Mouse (Mus musculus): Measurements from ENCODE around the gene Olfr666. TPM values are rescaled to one million over a fixed set of nuclear protein-coding genes. Genes with fewer than 3 reads are reported as not detected.

The Olfr666 gene
- polyA plus RNA-seq, 1 experiment from 2014 or later, result not detected

Other genes starting within 250 kb of the Olfr666 start
- not detected in 2 replicates for gene Olfr658, start 248.6 kb downstream of the Olfr666 start, polyA plus RNA-seq (2015; fragmentation: Nextera tagmentation; extraction: Ambion mirVana)
- gene Olfr659, start 229.2 kb downstream of the Olfr666 start, polyA plus RNA-seq (2015; fragmentation: Nextera tagmentation; extraction: Ambion mirVana), result not detected in 2 replicates
- not detected in 2 replicates for gene Olfr661, start 209.5 kb downstream of the Olfr666 start, polyA plus RNA-seq (2015; fragmentation: Nextera tagmentation; extraction: Ambion mirVana)
- gene Usp17le, start 118.5 kb downstream of the Olfr666 start, polyA plus RNA-seq (2015; fragmentation: Nextera tagmentation; extraction: Ambion mirVana), result not detected in 2 replicates
- gene Usp17lb, start 53.3 kb downstream of the Olfr666 start, polyA plus RNA-seq (2015; fragmentation: Nextera tagmentation; extraction: Ambion mirVana), result not detected in 2 replicates
- not detected in 2 replicates for gene Usp17la, start 38.9 kb downstream of the Olfr666 start, polyA plus RNA-seq (2015; fragmentation: Nextera tagmentation; extraction: Ambion mirVana)
- not detected in 2 replicates for gene Olfr665, start 17.9 kb downstream of the Olfr666 start, polyA plus RNA-seq (2015; fragmentation: Nextera tagmentation; extraction: Ambion mirVana)
- gene Olfr667, start 25.5 kb upstream of the Olfr666 start, polyA plus RNA-seq (2015; fragmentation: Nextera tagmentation; extraction: Ambion mirVana), result not detected in 2 replicates
- not detected in 2 replicates for gene Olfr668, start 32.1 kb upstream of the Olfr666 start, polyA plus RNA-seq (2015; fragmentation: Nextera tagmentation; extraction: Ambion mirVana)
- not detected in 2 replicates for gene Olfr669, start 38.3 kb upstream of the Olfr666 start, polyA plus RNA-seq (2015; fragmentation: Nextera tagmentation; extraction: Ambion mirVana)
- gene Olfr670, start 66.7 kb upstream of the Olfr666 start, polyA plus RNA-seq (2015; fragmentation: Nextera tagmentation; extraction: Ambion mirVana), result not detected in 2 replicates
- gene Olfr671, start 83.2 kb upstream of the Olfr666 start, polyA plus RNA-seq (2015; fragmentation: Nextera tagmentation; extraction: Ambion mirVana), result not detected in 2 replicates
- gene Olfr672, start 106.1 kb upstream of the Olfr666 start, polyA plus RNA-seq (2015; fragmentation: Nextera tagmentation; extraction: Ambion mirVana), result not detected in 2 replicates
- gene Olfr675, start 132.5 kb upstream of the Olfr666 start, polyA plus RNA-seq (2015; fragmentation: Nextera tagmentation; extraction: Ambion mirVana), result not detected in 2 replicates
- gene Olfr676, start 136.7 kb upstream of the Olfr666 start, polyA plus RNA-seq (2015; fragmentation: Nextera tagmentation; extraction: Ambion mirVana), result not detected in 2 replicates
- not detected in 2 replicates for gene Olfr677, start 155.4 kb upstream of the Olfr666 start, polyA plus RNA-seq (2015; fragmentation: Nextera tagmentation; extraction: Ambion mirVana)
- gene Olfr678, start 168.5 kb upstream of the Olfr666 start, polyA plus RNA-seq (2015; fragmentation: Nextera tagmentation; extraction: Ambion mirVana), result not detected in 2 replicates
- not detected in 2 replicates for gene Olfr679, start 185.3 kb upstream of the Olfr666 start, polyA plus RNA-seq (2015; fragmentation: Nextera tagmentation; extraction: Ambion mirVana)
- gene Olfr680-ps1, start 196.9 kb upstream of the Olfr666 start, polyA plus RNA-seq (2015; fragmentation: Nextera tagmentation; extraction: Ambion mirVana), result not detected in 2 replicates
- not detected in 2 replicates for gene Olfr681, start 220.9 kb upstream of the Olfr666 start, polyA plus RNA-seq (2015; fragmentation: Nextera tagmentation; extraction: Ambion mirVana)

Measured in stomach, embryonic 15.5 days (tissue).